Mouse (Mus musculus) heart, adult 11 months (tissue): ENCODE measurements around the gene Medag.

Source experiments
- DNase-seq: peaks from one replicate; pipeline ENCODE4 v3.0.0; 2022

The Medag gene

DNA sequence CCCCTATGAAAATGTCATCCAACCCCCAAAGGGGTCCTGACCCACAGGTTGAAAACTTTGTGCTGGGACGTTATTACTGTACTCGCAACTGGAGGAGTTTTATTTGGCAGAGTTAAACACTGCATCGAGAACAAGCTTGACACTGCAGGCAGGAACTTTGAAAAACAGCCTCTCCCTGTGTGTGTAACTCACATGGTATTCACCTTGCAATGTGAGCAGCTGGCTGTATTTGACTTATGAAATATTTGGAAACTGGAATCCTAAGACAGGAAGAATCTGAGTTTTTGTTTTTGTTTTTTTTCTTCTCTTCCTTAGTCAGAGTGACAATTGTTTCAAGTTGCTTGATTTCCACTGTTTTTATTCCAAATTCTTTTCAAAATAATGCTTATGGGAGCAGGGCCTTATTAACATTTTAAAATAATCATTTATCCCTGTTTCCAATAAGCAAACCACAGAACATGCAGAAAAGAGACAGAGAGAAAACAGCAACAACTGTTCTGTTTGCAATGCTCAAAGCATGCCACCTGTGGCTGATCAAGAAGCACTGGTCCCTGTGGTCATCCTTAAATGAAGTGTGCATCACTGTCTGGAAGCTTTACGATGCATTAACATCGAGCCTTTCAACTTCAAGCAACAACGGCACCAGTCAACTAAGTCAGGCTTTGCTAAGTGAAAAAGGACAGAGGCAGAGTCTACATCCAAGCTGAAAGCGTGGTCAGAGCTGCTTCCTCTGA, 26.2 kb upstream of the Medag start:
- DNase-seq = peak; percentile 88

DNA sequence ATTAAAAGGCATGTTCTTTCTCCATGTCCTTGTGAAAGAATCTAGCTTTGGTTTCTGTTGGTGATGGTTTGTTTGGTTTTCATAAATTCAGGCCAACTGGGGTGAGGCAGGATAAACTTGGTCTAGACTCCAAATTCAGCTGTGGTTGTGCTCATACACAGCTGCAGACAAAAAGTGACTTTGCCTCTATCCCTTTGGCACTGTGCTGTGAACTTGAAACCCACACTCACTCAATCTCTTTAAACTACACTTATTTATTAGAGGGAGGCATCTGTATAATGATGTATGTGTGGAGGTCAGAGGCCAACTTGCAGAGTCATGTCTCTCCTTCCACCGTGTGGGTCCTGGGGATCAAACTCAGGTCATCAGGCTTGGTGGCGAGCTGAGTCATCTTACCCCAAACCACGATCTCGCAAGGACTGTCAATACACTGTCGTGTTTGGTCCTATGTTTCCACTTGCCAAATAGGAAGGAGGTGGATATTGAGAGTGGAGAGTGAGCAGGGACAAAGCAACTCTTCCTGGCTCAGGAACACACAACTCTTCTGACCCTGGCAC, 25.2 kb upstream of the Medag start:
- DNase-seq = no peak

DNA sequence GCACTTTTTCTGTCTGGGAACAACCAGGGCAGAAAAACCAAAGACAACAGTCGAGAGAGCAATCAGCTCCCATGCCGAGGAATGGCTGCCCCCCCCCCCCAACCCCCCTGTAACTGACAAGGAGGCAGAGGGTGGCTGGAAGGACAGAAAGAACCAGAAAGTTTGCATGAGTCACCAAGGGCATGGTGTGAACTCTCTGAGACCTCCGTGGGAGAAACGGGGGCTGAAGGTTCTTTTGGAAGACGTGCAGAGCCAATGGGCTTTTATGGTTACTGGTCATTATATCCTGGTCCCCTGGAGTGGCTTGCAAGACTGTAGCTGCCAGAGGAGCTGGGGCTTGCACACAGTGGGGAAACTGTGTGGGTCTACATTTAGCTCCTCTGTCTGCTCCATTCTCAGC, 22.6 kb upstream of the Medag start:
- DNase-seq = peak; percentile 95

DNA sequence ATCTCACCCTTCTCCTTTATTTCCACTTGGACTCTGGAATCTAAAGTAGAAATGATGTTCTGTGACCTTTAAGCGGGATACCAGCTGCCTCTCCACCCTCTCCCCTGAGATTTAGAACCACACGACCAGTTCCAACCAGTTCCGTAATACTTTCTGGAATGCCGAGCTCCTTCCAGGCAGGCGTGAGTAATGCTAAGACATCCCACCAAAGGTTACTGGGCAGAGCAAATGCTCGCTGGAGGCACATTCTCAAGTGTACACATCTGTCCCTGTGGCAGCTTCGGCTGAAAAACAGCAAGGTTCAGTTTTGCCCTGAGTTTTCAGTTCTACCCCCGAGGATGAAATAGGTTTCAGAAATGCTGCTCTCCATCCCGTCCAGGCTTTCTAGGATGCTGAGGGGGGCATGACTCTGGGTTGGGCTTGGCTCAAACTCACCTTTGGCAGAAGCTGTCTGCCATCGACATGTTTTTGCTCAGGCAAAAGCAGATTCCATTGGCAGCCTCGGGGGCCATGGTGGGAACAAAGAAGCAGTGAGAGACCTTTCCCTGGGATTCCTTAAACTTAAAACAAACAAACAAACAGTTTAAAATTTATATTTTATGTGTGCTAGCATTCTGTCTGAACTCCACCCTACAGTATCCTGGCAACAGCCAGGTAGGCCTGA, 21.9 kb upstream of the Medag start:
- peak; percentile 98 for DNase-seq

DNA sequence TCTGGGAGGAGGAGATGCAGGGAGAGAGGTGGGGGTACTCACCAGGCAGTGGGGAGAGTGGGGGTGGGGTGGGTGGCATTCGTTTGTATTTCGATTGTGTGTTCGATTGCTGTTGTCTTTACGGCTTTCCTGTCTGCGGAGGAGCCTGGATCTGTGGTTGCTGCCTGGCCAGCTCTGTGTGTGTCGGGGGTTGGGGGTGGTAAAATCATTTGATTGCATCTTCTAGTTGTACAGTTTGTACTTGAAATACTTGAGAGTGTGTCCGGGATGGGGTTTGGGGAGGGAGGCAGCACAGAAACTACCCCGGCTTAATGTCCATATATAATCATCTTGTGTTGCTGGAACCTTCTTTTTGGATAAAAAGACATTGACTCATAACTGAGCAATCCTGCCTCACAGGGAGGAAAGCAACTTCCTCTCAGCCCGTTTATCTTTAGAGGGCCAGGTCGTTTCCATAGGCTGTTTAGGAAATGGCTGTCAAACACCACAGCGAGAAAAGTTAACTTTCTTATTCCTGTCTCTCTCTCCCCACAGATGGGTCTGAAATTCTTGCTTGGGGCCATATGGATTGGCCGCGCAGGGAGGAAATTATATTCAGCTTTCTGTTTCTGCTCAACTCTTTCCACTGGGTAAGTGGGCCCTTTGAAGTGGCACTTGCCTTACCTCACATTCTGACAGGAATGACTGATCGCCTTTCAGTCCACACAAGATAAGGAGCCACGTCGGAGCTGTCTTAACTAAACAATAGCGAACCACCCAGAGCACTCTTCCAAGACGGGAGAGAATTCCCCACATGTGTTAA, 19.8 kb upstream of the Medag start:
- peak; percentile 82 for DNase-seq

DNA sequence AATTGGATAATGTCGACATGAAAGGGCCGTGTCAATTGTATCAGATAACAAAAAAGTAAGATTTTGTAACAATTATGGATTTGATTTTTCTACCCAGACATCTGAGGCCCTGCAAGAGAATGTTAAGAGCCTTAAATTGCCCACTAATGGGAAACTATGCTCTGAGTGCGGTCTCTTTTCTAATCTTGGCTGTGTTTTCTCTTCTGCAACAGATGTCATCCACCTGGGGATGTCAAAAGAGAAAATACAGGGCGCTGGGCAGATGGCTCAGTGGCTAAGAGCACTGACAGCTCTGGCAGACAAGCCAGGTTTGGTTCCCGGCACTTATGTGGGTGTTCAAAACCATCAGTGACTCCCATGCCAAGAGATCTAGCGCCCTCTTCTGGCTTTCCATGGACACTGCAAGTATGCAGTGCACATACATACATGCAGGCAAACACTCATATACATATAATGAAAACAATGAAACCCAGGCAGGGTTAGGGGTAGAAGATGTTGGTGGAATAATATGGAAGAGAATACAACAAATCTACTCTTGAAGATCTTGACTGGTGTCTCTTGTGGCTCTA, 19.0 kb upstream of the Medag start:
- no peak for DNase-seq

DNA sequence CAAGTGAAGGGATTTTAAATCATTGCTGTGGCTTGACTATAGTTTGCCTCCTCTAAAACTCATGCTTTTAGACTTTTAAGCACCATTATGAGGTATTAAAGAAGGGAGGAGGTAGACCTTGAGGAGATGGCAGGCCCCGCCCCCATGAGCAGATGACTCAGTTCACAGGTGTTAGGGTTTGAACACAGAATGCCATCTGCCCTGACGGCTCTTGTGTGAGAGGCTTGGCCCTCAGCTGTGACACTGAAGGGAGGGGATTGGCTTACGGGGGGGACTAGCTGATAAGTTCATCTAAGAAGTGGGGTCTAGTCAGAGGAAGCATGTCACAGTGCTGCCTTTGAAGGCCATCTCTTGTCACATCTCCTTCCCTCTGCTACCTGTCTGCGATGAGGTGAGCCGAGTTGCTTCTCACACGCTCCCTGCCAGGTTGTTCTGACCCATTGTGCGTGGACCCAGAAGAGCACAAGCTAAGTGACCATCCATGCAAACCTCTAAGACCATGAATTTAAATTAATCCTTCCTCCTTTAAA, 10.0 kb upstream of the Medag start:
- peak; percentile 92 for DNase-seq

DNA sequence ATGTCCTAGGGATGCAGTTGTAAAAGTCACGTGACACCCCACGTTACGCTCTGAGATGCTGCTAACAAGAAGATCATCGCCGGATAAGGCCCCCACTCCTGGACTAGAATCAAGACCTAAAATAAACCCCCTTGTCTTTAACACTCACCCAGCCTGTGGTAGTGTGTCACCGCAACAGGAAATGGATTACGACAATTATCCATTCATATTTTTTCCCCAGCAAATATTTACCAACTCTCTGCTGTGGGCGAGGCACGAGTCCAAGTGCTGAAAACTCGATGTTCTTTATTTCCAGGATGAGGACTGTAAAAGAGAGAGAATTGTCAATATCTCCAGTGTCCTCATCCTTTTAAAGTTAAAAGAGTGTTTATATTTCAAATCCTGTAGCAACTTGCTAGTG, 9.5 kb upstream of the Medag start:
- no peak for DNase-seq

DNA sequence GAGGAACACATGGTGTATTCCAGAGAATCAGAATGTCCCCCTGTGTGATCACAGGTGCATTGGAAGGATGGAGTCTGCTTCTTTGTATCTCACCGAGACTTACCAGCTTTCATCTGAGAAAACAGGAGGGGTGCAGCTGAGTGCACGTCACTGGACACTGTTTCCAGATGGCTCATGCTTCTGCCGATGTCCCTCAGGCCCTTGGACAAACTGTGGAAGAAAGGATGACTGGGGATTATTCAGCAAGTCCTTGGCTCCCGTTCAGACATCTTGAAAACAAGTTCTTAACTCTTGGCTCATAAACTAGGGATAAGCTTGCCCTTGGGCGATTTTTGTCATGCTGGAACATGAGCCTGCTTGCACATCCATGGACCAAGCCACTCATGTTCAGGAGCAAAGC, 8.2 kb upstream of the Medag start:
- peak; percentile 99 for DNase-seq

DNA sequence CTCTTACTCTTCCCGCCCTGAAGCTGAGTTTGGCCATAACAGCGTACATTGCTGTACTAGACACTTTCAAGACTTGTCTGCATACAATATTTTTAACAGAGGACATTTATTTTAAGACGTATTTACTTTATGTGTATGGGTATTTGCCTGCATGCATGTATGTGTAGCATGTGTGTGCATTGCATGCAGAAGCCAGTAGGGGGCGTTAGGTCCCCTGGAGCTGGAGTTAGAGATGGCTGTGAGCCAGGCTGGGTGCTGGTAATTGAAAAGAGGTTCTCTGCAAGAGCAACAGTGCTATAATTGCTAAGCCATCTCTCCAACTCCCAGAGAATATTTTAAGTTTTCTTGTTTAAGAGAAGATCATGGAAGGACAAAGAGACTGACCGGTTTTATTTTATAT, 6.8 kb upstream of the Medag start:
- no peak for DNase-seq

DNA sequence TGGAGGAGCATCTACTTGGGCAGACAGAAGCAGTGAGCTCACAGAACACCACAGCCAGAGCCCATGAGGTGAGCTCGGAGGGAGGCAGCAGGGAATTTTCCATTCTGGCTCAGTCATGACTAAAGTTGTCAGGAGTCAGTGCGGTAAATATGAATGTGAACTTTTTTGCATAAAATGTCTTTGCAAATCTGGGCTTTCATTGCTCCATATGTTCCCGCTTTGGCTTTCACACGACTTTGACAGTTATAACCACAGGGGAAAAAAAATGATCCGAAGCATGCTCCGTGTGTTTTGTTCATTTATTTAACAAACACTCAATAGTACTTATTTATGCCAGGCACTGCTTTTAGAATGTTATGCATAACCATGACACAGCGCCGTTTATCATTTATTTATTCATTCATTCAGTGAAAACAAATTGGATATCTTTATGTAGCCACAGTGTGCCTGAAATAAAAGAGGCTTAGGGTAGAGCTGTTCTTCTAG, 4.7 kb upstream of the Medag start:
- no peak for DNase-seq

DNA sequence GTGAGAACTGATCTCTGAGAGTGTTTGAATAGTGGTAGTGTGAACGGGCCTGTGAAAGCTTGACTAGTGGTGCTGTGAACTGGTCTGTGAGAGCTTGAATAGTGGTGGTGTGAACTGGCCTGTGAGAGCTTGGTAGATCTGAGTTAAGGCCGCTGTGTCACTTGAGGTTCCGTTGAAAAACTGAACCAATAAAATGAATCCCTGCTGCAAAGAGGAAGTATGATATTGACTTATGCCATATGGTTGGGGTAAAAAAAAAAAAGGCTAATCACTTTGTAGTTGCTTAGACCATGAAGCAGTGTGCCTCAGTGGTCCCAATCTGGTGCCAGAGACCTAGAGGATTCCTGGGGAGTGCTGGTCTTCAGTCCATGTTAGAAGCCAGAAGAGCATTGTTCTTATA, 2.0 kb upstream of the Medag start:
- no peak for DNase-seq

DNA sequence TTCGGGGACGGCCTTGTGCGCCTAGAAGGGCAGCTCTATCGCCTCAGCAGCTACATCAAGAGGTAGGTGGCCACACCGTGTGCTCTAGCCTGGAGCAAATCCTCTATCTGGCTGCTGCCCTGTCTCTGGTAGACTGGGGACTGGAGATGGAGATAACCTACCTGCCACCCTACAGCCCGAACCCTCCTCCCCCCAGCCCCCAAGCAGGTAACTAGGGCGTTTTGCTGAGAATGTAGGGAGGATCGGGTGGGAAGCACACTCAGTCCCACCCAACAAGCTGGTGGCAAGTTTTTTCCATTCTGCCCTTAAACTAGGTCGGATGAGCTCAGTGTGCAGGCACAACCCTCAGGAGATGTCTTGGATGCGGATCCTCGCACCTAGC, 636 bp downstream of the Medag start:
- peak; percentile 92 for DNase-seq

DNA sequence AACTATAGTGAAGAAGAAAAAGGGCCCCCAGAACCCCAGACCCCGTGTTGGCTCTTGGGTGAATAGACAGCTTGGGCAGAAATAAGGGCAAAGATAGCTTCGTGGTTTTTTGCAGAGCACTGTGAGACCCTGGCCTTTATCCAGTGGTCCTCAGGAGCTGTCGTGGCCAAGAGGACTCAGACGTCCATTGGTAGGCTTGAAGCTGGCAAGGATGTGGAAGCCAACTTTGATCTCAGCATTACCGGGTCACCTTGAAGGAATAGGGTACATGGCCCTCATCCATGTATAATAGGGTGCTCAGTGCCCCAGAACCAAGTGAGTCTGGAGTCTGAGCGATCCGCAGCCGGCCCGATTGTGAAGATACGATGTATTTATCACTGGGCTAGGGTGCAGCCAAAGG, 1.1 kb downstream of the Medag start:
- DNase-seq = peak; percentile 92

DNA sequence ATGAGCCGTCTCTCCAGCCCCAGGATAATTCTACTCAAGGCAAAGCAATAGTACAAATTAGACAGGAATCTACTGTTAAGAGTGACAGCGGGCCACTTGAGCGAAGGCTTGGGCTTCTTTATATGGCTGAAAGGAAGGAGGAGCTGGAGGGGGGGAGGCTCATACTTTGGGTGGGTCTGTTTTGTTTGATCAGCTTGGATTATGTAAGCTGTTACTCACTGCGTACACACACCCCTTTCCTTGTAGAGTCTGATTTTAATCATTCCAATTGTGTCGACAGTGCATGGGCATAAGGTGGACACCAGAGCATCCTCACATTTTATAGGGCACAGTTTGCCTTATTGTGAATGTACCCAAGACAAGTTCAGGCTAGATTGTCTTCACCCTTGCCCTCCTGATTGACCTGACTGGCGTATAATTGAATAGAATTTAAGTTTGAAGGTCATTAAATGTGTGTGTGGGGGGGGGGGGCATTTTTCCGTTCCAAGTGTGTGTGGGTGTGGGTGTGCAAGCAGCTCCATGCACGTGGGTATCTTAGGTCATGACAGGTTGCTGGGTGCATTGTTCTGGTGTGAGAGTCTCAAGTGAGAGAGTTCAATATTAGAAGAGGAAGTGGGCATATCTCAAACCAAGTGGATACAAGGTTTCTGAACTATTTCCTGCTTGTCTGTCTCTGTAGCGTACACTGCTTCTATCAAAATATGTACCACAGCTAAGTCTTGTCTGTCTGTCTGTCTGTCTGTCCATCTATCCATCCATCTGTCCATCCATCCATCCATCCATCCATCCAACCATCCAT, 3.0 kb downstream of the Medag start:
- DNase-seq = no peak

DNA sequence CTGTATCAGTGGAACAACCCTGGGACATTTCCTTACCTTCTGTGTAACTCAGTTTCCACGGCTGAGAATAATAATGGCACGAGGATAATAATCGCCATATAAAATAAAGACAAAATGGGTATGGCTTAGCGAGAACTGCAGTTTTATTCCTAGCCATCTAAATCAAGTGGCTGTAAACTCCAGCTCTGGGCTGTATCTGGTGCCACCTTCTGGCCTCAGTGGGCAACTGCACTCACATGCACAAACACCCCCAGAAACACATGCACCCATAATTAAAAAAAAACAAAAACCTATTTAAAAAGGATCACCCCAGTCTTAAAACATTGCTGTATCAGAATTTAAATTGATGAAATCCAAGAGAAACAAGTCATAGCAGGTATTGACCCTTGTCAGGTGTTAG, 5.8 kb downstream of the Medag start:
- DNase-seq = no peak

DNA sequence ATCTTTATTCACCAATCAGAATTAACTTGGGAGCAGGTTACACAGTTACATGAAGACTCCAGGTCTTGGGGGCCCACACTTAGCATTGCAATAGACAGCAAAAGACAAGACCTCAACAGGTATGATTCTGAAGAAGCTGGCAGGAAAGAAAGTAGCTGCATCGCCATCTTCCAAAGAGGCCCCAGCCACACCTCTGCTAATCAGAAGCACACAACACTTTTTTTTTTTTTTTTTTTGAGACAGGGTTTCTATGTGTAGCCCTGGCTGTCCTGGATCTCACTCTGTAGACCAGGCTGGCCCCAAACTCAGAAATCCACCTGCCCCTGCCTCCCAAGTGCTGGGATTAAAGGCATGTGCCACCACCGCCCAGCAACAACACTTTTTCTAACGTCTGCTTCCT, 15.0 kb downstream of the Medag start:
- DNase-seq = no peak

DNA sequence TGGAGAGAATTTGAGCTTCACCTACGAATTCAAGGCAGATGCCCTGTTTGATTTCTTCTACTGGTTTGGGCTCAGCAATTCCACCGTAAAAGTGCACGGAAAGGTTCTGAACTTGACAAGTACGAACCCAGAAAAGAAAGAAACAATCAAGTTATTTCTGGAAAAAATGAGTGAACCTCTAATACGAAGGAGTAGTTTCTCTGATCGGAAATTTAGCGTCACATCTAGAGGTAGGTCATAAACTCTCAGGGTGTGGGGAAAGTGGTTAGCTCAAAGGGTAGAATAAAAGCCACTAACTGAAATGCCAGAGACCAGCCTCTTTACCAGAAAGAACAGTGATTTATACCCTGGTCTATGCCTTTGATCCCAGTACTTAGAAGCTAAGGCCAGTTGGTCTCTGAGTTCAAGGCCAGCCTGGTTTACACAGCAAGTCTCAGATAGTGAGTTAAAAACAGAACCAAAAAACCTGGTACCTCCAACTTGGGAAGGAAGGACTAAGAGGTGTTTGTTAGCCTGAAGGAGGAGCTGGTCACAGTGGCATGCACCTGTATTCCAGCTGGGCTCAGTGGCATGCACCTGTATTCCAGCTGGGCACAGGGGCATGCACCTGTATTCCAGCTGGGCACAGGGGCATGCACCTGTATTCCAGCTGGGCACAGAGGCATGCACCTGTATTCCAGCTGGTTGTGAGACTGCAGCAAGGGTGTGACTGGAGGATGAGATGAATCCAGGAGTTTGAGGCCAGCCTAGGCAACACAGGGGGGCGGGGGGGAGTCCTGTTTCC, 15.9 kb downstream of the Medag start:
- DNase-seq = no peak

DNA sequence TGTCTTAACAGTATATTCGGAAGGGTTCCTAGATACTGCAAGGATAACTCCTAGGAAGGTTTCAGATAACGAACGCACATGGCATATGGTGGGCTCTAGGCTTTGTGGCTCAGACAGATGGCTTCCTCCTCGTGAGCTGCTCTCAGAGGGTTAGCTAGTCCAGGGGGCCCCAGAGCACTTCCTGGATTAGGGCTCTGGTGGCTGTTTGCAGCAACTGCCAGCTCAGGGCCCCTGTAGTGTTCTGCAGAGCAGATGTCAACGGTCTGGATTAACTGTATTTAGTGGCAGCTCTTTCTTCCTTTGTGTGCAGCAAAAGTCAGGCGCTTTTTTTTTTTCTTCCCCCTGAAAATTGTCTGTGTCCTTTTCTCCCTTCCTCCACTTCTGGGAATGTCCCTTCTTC, 16.8 kb downstream of the Medag start:
- DNase-seq = peak; percentile 86

DNA sequence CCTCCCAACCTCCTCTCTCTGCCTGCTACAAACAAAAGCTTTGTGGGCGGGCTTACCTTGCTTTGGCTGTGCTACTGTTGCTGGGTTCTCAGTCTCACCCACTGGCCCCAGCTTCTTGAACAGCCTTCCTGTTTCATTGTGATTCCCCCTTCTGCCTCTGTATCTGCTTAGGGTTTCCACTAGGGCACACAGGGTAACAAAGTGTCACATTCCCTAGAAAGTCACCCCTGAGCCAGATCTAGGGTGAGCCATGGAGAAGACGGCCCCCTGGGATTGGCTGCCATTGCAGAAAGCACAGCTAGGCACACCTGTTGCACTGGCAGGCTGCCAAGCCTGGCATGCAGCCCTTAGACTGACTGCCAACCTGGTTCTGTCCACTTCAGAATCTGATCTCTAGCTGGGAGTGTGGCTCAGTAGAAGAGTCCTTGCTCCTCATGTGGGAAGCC, 17.3 kb downstream of the Medag start:
- peak; percentile 95 for DNase-seq

DNA sequence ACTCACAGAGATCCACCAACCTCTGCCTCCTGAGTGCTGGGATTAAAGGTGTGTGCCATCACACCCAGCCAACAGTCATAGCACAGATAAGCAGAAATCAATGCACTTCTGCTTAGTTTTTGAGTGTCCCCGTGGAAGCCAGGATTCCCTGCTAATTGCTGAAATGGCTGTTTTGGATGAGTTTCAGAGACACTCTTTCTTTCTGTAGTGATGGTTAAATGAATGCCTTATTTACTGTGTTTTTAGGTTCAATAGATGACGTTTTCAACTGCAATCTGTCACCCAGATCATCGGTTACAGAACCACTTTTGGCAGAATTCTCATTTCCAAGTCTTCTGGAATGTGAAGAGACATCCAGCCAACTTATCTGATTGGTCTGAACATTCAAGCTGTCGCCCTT, 18.0 kb downstream of the Medag start:
- peak; percentile 62 for DNase-seq
